Mouse (Mus musculus) C2C12 (cell line): ENCODE measurements around the gene Plpp1.

Source experiments
- CTCF ChIP-seq: IDR thresholded peaks from one replicate; pipeline ENCODE4 v1.5.1; 2011; ENCODE audit not compliant: control insufficient read depth, insufficient read depth, insufficient read length
- MAX ChIP-seq: IDR thresholded peaks from one replicate; pipeline ENCODE4 v1.6.1; 2011; ENCODE audit warnings: mild to moderate bottlenecking, control low read depth

- TF ChIP-seq MAX (no peak), CTCF (no peak)
These were observed 17.5 kb downstream of the Plpp1 start for GRCm38 (mm10) chr13:112818125-112818524.
